Mouse (Mus musculus) liver, embryonic 16.5 days (tissue): ENCODE results near the gene Ube2l3. TPM values are rescaled to one million over a fixed set of nuclear protein-coding genes. Genes with fewer than 3 reads are reported as not detected.

ENCODE experiments used
- ATAC-seq: fragments of 200-750 bp; cut with Nextera tagmentation; 2 replicates; pipeline ENCODE4 v1.8.0; 2017; ENCODE audit warnings: low read depth, mild to moderate bottlenecking, moderate number of reproducible peaks, moderate library complexity
- H3K27ac ChIP-seq: fragments of 300-500 bp; sonication (generic); 2 replicates; pipeline ENCODE4 v1.5.1; 2014; ENCODE audit warnings: mild to moderate bottlenecking, low read length
- H3K27me3 ChIP-seq: fragments of 300-500 bp; sonication (generic); 2 replicates; pipeline ENCODE4 v1.6.1; 2014; ENCODE audit warnings: low read depth, low read length, mixed read lengths; ENCODE audit not compliant: control insufficient read depth, insufficient read depth
- H3K36me3 ChIP-seq: fragments of 300-500 bp; sonication (generic); 2 replicates; pipeline ENCODE4 v1.6.1; 2014; ENCODE audit warnings: mild to moderate bottlenecking; ENCODE audit not compliant: control insufficient read depth, insufficient read depth
- H3K4me1 ChIP-seq: fragments of 300-500 bp; sonication (generic); 2 replicates; pipeline ENCODE4 v1.6.1; 2014; ENCODE audit warnings: low read depth, low read length, mixed read lengths; ENCODE audit not compliant: control insufficient read depth
- H3K4me2 ChIP-seq: fragments of 300-500 bp; sonication (generic); 2 replicates; pipeline ENCODE4 v1.6.1; 2014; ENCODE audit warnings: low read depth, low read length, mixed read lengths
- H3K4me3 ChIP-seq: fragments of 300-500 bp; sonication (generic); 2 replicates; pipeline ENCODE4 v1.5.1; 2014; ENCODE audit warnings: low read depth, mild to moderate bottlenecking, low read length
- H3K9ac ChIP-seq: fragments of 300-500 bp; sonication (generic); 2 replicates; pipeline ENCODE4 v1.6.1; 2014; ENCODE audit warnings: low read depth, low read length
- H3K9me3 ChIP-seq: fragments of 300-500 bp; sonication (generic); replicated peaks from 2 replicates; pipeline ENCODE4 v1.6.1; 2016; ENCODE audit warnings: low read length; ENCODE audit not compliant: control insufficient read depth
- WGBS: fragments of 180-500 bp; shearing (Covaris S2); extraction: QIAGEN DNeasy Blood & Tissue Kit; methylation state at CpG from one replicate; pipeline ENCODE4 v1.1.7; 2014; ENCODE audit not compliant: insufficient replicate concordance; 5-methylcytosine and 5-hydroxymethylcytosine counted together
- polyA plus RNA-seq: library from polyadenylated mRNA; unstranded; fragments of >200 nt; fragmentation: Nextera tagmentation; extraction: Ambion mirVana; gene quantifications from 2 replicates; pipeline ENCODE4 v1.2.1, GENCODE M21; 2015

The Ube2l3 gene
- polyA plus RNA-seq, 1 experiment from 2014 or later, result 164 TPM

DNA sequence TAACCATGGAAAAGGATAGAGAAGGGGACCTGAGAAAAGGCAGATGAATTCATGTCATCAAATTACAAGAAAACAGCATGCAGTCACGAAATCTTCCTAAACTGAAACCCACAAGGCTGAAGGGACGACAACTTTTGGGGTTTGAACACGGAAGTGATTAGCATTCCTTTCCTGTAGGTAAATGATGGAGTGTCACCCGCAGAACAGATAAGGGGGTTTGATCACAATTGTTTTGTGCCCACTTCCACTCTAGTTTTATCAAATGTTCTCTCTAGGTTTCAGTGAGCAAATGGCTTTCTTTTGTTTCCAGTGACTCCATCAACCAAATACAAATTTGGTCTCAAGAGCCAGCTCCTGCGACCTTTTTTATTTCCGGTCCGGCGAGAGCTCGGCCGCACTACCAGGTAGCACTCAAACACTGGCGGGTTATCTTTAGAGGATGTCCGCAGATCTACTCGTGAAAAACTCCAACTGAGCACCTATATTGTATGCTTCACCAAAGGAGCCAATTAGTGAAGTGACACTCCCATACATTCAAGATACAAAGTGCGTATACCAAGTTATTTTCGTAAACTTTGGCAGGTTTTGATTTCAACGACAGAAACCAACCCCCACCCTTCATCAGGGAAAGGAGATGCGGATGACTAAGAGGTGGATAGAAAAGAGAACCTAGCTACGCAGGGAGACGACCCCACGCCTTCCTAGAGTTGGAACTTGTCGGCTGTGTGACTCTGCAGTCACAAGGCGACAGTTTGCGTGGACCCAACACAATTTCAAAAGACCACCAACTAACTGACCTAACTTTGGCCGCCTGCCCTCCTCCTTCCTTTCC, 2.1 kb downstream of the Ube2l3 start:
- Histone ChIP-seq H3K9ac (peak overlapping the region; percentile 100), H3K27me3 (no peaks in the 10 kb centered on the region), H3K9me3 (no peaks in the 10 kb centered on the region), H3K4me1 (peaks cover 20% of the 10 kb centered on the region), H3K27ac (peak overlapping the region; percentile 81), H3K36me3 (no peaks in the 10 kb centered on the region), H3K4me3 (peak overlapping the region; percentile 99), H3K4me2 (peak overlapping the region; percentile 83)
- ATAC-seq, result peak; percentile 11; the same call in 1 of the 2 replicates
- WGBS, result under 1% methylated on average over 24 of the region's 24 CpGs

- ATAC-seq, result no peak
- Histone ChIP-seq H3K4me1 (peaks cover 2% of the 10 kb centered on the region; the same call in 1 of the 2 replicates), H3K36me3 (no peaks in the 10 kb centered on the region; the same call in 1 of the 2 replicates), H3K4me2 (no peak overlapping the region), H3K27ac (no peak overlapping the region), H3K9me3 (no peaks in the 10 kb centered on the region), H3K27me3 (no peaks in the 10 kb centered on the region), H3K9ac (no peak overlapping the region), H3K4me3 (no peak overlapping the region)
- WGBS, result 82% methylated on average over 4 of the region's 4 CpGs
Measured at GRCm38 (mm10) chr16:17193823-17194222, 8.6 kb downstream of the Ube2l3 start.

DNA sequence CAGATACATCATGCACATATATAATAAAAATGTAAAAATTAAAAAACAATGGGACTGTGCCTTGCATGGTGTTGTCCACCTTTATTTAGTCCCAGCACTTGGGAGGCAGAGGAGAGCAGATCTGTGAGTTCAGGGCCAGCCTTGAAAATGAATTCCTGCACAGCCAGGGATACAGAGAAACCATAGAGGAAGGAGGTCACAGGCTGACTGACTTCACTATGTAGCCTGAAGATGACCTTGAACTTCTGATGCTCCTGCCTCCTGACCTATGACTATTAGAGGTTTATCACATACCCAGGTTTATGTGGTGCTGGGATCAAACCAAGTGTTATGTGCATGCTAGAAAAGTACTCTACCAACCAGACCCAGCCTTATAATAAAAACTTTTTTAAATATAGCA, 17.0 kb downstream of the Ube2l3 start:
- Histone ChIP-seq H3K27ac (no peak overlapping the region), H3K4me2 (no peak overlapping the region), H3K9me3 (no peaks in the 10 kb centered on the region), H3K9ac (no peak overlapping the region), H3K4me1 (peaks cover 5% of the 10 kb centered on the region), H3K27me3 (no peaks in the 10 kb centered on the region), H3K4me3 (no peak overlapping the region), H3K36me3 (no peaks in the 10 kb centered on the region)
- ATAC-seq, result no peak

- H3K36me3 ChIP-seq, result no peaks in the 10 kb centered on the region
- WGBS, result 80% methylated on average over 3 of the region's 3 CpGs
- H3K4me3 ChIP-seq, result no peak overlapping the region
- ATAC-seq, result no peak
- H3K27me3 ChIP-seq, result no peaks in the 10 kb centered on the region
- peaks cover 5% of the 10 kb centered on the region for H3K4me1 ChIP-seq
- H3K9me3 ChIP-seq, result no peaks in the 10 kb centered on the region
- no peak overlapping the region for H3K9ac ChIP-seq
- H3K4me2 ChIP-seq, result no peak overlapping the region
- no peak overlapping the region for H3K27ac ChIP-seq
Measured at GRCm38 (mm10) chr16:17183003-17183402, 19.4 kb downstream of the Ube2l3 start.

GRCm38 (mm10) chr16:17182136-17182535, 20.3 kb downstream of the Ube2l3 start:
- Histone ChIP-seq H3K4me1 (peaks cover 5% of the 10 kb centered on the region), H3K4me2 (no peak overlapping the region), H3K9me3 (no peaks in the 10 kb centered on the region), H3K4me3 (no peak overlapping the region), H3K27ac (peak overlapping the region; percentile 57), H3K27me3 (no peaks in the 10 kb centered on the region), H3K36me3 (no peaks in the 10 kb centered on the region), H3K9ac (no peak overlapping the region)
- 55% methylated on average over 2 of the region's 2 CpGs for WGBS
- no peak; the same call in 1 of the 2 replicates for ATAC-seq

- ATAC-seq, result peak; percentile 67
- WGBS, result 49% methylated on average over 4 of the region's 4 CpGs
- no peak overlapping the region for H3K9ac ChIP-seq
Measured at GRCm38 (mm10) chr16:17181382-17181781, 21.1 kb downstream of the Ube2l3 start.

DNA sequence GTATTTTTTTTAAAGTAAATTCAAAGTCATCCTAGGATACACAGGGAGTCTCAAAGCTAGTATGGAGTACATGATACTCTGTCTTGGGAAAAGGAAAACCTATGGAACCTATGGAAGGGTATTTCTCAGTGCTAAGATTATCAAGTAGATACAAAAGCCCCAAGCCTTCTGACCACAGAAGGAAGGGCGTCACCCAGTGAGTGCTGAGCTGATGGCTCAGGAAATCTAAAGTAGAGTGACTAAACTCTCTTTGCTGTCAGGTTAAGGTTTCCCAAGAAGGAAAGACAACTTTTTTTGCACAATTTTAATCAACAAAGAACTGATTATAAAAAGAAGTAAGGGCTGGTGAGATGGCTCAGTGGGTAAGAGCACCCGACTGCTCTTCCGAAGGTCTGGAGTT, 22.7 kb downstream of the Ube2l3 start:
- Histone ChIP-seq H3K9me3 (no peaks in the 10 kb centered on the region), H3K4me3 (no peak overlapping the region), H3K27ac (no peak overlapping the region), H3K9ac (no peak overlapping the region), H3K36me3 (peaks cover 5% of the 10 kb centered on the region), H3K4me1 (peaks cover 7% of the 10 kb centered on the region), H3K27me3 (no peaks in the 10 kb centered on the region), H3K4me2 (no peak overlapping the region)
- no peak for ATAC-seq
- WGBS, result 67% methylated on average over 3 of the region's 3 CpGs

More at GRCm38 (mm10) chr16:17181382-17181781, 21.1 kb downstream of the Ube2l3 start:
- no peaks in the 10 kb centered on the region for H3K27me3 ChIP-seq
- H3K4me1 ChIP-seq, result peaks cover 7% of the 10 kb centered on the region
- H3K4me3 ChIP-seq, result no peak overlapping the region
- H3K36me3 ChIP-seq, result no peaks in the 10 kb centered on the region
- H3K27ac ChIP-seq, result peak overlapping the region; percentile 57
- no peaks in the 10 kb centered on the region for H3K9me3 ChIP-seq
- H3K4me2 ChIP-seq, result peak overlapping the region; percentile 12; the same call in 1 of the 2 replicates

DNA sequence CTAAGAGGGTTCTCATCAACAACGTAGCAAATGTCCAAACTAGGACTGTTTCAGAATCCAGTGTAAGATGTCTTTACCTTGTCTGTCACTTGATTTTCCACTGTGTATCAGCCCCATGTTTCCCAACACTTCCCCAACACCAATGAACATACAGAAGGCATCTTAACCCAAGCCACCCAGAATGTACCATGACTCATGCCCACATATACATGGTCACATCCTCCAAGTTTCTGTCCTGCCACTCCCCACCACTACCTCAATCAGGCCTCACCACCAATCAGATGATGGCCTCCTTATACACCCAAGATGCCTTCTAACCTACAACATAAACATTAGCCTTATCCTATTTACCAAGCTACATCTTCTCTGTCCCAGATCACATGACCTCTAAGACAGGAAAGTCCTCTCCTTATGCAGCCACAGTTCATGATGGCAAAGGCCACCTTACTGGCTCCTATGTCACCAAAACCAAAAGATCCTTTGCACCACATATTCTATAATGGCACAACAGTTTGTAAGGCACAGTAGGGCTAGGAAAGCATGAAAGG, 24.8 kb downstream of the Ube2l3 start:
- H3K4me1 ChIP-seq, result peaks cover 7% of the 10 kb centered on the region
- no peaks in the 10 kb centered on the region for H3K9me3 ChIP-seq
- H3K9ac ChIP-seq, result no peak overlapping the region
- peaks cover 8% of the 10 kb centered on the region for H3K36me3 ChIP-seq
- no peak overlapping the region for H3K27ac ChIP-seq
- 92% methylated on average over 1 of the region's 1 CpGs for WGBS
- no peak for ATAC-seq
- H3K4me2 ChIP-seq, result no peak overlapping the region
- no peak overlapping the region for H3K4me3 ChIP-seq
- no peaks in the 10 kb centered on the region for H3K27me3 ChIP-seq

DNA sequence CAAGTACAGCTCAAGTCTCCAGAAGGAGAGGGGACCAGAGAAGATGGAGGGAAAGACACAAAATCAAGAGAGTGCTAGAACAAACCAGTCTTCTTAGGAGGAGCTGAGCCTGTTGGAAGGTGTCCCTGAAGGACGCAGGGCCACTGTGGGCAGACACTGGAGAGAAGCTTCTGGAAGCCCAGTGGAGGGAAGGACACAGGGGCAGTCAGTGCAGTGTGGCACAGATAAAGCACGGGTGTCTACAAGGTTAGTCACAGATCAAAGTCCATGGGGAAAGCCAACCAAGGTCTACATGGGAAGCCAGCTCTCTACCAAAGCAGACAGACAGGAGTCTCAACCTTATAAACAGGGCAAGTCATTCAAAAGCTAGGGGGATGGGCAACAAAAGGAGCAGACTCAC, 26.7 kb downstream of the Ube2l3 start:
- Histone ChIP-seq H3K4me2 (no peak overlapping the region), H3K4me1 (peaks cover 2% of the 10 kb centered on the region), H3K9ac (no peak overlapping the region), H3K36me3 (peaks cover 13% of the 10 kb centered on the region), H3K27ac (no peak overlapping the region), H3K27me3 (no peaks in the 10 kb centered on the region), H3K4me3 (no peak overlapping the region), H3K9me3 (no peaks in the 10 kb centered on the region)
- WGBS, result 66% methylated on average over 2 of the region's 2 CpGs
- ATAC-seq, result no peak
